Mouse (Mus musculus): Measurements from ENCODE around the gene Acoxl.
A peak's percentile ranks its signal among the peaks of the same experiment; 100 is the strongest.

The Acoxl gene

DNA sequence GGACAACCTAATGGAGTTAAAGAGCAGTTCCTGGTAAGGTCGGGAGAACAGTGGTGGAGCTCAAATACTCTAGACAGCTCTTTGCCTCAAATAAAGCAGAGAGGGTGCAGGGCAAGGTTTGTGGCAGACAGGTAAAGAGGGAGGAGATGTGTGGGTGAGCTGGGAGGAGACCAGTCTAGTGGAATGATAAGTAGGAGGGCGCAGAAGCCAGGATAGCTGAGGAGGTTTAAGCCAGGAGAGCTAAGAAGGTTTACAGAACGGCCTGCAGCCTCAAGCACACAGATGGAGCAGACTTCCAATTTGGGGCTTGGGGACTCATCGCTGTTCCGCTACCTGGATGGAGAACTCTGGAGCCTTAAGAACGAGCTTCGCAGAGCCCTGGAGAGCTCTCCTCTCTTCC is at the start of gene Acoxl:
Acoxl (plus strand) TSS at position 301 of the 400 bp plus-strand sequence.
- no peak for DNase-seq (ENCODE audit: low spot score in 2 of 2)

DNA sequence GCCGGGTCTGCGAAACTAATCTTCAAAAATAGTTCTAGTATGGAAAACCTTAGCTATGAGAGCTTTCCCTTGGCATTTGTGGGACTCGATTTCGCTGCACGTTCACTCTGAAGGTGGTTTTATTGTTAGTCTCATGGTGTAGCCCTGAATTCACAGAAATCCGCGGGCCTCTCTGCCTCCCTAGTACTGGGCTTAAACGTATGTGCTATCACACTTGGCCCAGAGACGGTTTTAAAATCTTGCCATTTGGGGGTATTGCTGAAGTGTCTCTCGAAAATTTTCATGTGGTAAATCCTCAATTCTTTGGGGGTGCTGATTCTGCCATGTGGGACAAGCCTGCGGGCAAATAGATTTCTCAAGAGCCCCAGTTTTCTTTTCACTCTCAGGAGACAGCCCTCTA is 49.5 kb upstream of the Acoxl start:
- no peak for DNase-seq (ENCODE audit: low spot score in 2 of 2)

DNA sequence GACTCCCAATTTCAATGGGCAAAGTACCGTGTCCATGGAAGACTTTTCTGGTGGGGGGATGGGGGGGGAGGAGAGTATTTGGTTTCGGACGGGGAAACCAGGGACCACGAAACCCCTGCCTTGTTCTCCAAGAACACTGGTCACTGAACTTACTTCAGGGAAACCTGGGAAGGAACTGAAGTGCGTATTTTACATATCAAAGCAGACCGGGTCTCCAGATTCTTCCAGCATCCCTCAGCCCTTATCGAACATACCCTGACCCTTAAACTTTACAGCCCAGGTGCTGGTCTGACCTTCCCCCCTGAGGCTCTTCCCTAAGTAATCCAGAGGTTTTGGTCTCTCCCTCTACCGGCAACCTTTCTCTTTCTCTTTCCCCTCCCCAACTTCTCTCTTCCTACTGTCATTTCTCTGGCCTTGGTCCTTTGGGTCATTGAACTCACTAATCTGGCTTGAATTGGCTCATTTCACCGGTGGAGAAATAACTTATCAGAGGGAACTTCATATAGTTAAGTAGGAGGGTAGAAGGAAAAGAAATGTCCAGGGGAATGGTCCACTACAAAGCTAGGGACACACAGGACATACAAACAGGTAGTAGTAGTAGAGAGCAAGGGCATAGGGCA is 48.9 kb upstream of the Acoxl start:
- no peak for DNase-seq (ENCODE audit: low spot score in 2 of 2)

DNA sequence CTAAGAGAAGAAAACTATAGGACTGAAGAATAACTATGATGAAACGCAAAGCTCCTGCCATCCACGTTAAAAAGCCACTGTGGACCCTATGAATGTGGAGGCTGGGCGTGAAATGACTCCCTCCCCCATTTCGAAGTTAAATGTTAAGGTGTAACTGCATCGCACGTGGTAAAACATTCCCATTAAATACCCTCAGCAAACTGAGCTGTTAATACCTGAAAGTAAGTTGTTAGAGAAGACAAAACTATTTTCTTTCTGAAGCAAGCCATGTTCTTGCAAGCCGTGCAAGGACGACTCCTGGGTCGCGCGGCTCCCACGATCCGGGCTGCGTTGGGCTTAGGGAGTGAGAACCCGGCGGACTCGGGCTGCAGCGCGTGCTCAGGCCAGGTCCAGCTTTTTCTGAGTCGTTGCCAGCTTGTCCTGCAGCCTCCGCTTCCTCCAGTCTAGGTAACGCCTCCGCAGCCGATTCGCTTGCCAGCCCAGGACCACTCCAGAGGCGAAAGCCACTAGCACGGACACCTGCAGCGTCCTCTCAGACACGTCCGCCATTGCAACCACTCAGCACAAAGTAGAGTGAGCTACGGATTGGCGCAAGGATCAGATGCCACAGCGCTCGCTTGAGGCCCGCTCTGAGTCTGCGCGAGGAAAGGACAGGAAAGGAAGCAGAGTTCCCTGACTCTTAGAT is 46.6 kb upstream of the Acoxl start, which contains the start of gene Mtln:
Mtln (minus strand) TSS at position 570 of the 685 bp plus-strand sequence.
- peak; percentile 78 to 84 for DNase-seq (ENCODE audit: low spot score in 2 of 2)

DNA sequence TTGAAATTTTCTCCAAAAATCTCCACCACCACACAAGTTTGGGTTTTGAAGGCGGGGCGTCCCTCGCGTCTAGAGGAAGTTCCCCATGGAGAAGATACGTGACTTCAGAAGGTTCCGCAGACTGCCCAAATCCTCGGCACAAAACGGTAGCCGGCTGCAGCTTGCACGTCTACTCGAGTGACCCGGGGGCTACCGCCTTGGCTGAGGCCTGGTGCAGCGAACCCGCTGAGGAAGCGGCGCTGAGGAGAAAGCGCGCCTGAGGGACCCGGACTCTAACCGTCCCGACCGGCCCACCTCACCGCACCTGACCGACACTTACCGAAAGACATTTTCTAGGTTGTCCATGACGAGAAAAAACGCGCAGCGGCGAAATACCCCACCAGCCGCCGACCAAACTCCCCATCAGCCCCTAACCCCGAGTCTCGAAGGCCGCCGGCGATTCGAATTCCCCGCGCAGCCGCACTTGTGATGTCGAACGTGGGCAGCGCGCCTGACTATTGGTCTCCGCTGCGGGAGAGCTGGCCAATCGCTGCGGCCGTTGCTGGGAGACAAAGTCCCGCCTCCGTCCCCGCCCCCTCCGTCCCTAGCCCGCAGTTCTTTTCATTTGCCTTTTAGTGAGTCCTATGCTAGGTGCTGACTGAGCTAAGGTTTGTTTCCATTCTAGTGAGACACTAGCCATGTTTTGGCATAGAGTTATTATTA is 7.1 kb upstream of the Acoxl start, which contains the start of gene Bub1:
Bub1 (minus strand) TSS at position 465 of the 702 bp plus-strand sequence.
- DNase-seq (ENCODE audit: low spot score in 2 of 2), result peak; percentile 81 to 86

DNA sequence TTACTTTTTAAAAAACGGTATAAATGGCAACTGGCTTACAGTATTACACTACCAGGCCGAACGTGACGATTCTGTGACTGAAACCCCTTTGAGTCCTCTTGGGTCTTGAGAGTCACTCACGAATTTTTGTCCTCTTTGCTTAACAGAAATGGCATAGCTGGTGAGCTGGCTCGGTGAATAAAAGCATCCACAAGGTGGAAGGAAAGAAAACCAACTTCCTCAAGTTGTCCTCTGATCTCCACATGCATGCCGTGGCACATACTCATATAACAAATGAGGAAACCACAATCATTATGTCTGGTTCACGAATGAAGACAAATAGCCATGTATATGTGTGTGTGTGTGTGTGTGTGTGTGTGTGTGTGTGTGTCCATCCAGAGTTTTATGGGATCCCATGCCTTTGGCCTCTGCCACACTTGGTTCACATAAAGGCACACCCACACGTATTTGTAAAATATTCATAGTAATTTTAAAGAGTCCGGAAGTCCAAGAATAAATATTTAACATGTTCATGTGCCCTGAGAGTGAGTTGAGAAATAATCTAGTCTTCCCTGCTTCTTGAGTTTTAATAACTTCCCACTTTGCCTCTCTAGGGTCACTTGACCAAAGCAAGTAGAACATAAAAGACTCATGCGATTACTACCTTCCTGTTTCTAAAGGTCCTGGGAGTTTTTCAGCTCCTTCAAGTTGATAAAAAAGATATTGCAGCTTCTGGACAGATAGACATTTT is 6.4 kb upstream of the Acoxl start:
- no peak for DNase-seq (ENCODE audit: low spot score in 2 of 2)

DNA sequence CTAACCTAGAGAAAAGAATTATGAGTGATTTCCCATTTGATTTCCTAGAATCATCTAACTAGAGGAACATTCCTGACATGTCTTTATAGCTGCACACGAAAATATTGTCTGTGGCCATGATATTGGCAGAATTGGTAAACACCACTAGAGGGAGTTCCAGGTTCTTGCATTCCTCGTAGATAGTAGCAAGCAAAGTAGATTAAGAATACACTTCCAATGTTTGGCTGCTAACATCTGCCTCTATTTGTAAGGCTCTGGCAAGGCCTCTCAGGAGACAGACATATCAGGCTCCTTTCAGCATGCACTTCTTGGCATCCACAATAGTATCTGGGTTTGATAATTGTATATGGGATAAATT is 5.9 kb upstream of the Acoxl start:
- DNase-seq (ENCODE audit: low spot score in 2 of 2), result no peak

DNA sequence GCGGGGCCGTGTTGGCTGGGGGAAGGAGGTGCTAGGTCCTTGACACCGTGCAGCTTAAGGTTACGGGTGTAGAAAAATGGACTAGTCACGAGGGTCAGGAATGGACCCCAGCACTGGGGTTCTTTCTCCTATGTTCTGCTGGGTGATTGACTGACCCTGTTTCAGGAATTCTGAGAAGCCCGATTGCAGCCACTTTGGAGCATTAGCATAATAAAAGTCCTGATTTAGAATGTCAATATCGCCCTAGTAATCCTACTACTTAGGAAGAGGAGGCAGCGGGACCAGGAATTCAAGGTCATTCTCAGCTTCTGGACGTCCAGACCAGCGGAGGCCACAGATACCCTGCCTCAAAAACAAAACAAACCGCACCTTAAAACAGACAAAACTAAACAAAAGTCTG is 749 bp downstream of the Acoxl start:
- no peak for DNase-seq (ENCODE audit: low spot score in 2 of 2)

DNA sequence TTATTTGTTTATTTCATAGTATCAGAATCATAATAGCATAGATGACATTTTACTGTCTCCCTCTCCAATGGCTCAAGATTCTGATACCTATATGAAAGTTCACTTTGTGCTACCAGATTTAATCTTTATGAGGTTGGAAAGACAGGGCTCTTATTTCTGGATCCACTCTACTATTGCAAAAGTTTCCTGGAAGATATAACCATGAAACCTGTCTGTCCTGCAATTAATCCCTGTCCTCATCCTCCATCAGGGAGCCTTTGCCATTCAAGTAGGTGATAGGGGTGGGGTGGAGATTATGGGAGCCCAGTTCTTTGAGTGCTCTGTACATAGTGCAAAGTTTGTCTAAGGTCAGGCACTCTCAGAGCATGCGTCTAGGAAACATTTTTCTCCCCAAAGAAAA is 2.7 kb downstream of the Acoxl start:
- no peak for DNase-seq (ENCODE audit: low spot score in 2 of 2)

DNA sequence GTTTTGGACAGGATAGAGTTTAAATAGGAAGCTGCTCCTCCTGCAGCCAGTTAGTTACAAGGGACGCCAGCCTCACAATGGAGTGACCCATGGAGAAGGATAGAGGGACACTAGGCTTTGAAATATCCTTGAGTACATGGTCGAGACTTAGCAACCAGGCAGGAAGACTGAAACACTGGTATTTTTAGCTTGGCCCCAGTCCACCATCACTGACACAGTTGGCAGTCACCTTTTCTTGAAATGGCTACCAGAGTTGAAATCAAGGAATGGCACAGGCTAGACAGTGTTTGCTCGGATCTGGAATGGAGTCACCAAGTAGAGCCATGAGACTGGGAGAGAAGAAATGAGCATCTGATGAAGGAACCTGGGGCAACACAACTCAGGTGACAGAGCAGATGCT is 3.7 kb downstream of the Acoxl start:
- no peak for DNase-seq (ENCODE audit: low spot score in 2 of 2)

DNA sequence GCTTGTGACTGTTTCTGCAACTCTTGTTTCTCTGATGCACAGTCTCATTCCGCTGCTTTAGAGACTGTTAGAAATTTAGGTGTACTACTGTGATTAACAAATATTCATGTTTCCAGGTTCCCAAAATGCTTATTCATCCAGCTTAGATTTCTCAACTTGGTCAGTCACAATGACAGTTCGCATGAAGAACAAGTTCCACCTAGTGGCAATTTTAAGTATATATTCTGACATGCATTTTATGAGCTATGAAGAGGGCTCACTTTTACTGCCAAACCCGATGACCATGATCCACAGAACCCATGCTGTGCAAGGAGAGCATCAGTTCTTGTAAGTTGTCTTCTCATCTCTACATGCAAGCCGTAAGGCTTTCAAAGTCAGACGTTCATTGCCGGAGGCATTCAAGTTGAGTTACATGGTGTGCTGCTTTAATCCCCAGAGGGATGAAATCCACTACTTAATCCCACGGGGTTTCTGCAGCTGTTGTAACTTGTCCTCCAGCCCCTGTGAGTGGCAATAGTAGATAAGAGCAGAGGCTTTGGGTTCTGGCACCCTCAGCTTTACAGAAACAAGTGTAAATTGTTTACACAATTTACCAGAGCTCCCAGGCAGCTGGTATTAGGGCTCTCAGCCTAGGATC is 6.8 kb downstream of the Acoxl start:
- DNase-seq (ENCODE audit: low spot score in 2 of 2), result no peak

DNA sequence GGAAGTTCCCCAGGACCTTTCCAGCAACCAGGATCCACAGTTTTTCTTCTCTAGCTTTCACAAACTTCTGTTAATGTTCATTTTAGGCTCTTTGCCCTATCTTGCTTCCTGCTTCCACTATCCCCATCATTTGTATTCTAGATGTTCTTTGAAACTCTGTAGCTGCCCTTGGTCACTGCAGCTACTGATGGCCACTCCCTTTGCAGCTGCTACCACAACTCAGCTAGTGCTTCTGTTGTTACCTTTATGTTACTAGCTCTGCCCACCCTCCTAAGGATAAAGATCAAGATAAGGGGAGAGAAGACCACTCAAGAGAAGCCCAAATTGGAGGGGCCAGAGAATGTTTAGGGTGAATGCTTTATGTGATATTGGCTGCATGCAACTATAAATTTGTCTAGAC is 7.3 kb downstream of the Acoxl start:
- DNase-seq (ENCODE audit: low spot score in 2 of 2), result no peak

DNA sequence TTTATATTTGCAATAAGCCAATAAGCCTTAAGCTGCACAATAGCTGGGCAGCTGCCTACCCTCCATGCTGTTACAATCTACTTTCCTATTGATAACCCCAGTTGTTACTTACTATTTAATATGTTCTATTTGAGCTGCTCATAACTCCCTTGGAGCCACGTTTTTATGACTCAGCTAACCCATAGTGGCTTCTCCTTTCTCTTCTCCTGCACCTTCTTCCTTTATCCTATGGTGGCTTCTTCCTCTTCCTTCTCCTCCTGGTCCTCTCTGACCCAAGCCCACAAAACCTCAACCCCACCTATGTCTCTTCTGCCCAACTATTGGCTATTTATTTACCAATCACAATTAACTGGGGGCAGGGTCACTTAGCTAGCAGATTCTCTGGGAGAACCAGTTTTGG is 7.9 kb downstream of the Acoxl start:
- DNase-seq (ENCODE audit: low spot score in 2 of 2), result no peak

DNA sequence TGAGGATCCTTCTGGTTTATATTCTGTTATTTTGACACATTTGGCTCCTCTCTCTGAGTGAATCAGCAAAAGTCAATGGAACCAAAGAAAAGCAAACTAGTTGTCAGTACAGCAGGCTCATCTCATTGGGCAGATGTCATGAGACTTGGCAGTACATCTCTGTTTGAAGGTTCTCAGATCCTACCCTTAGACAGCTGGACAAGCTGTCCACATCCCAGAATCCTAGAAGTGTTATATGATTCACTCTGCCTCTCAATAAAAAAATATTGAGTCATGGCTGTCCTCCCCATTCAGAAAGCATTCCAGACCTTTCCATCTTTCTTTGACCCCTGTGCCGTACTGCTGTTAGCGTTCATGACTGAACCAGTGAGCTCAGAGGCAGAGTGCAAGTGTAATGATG is 11.7 kb downstream of the Acoxl start:
- no peak for DNase-seq (ENCODE audit: low spot score in 2 of 2)

DNA sequence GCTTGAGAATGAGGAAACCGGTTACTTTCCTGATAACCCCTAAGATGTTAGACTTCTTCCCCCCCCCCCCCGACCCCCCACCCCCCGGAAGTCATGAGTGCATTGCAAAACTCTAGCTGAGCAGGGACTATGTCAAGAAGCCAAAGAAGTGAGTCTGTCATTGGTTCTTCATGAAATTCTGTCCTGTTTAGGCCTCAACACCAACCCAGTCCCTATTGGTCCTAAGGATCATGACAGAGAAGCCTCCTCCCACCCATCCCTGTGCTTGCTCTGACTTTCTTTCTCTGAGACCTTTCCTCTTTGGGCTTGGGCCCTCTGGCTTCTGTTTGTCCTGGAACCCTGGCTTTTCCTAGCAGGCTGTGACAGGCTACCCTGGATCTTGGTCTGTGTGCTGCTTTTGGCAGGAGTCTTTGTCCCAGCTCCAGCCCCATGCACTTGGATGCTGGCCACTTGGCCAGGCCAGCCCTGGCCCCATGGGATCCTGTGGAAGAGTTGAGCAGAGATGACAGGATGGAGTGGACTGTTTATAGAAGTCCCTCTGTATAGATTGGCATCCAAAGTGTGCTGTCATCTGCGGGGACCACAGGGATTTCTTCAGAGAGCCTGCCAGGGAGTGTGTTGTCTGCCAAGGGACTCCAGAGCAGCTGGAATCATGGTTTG is 15.8 kb downstream of the Acoxl start:
- DNase-seq (ENCODE audit: low spot score in 2 of 2), result peak in 1 of 2 experiments; percentile 7

DNA sequence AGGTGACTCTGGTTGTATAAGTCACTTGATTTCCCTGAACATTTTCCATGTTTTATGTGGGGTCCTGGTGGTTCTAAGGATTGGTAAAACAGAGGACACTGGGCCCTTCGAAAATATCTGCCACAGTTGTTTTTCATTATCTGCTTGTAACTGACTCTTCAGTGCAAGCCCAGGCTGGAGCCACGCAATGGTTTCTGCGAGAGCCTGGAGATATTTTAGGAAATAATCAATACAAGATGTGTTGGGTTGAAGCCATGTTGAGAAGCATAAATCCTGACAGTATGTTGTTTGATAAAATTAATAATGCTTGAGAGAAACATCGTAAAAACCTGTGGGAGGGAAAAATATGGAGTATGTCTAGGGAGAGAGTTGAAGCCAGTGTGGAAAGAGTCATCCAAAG is 25.7 kb downstream of the Acoxl start:
- no peak for DNase-seq (ENCODE audit: low spot score in 2 of 2)

DNA sequence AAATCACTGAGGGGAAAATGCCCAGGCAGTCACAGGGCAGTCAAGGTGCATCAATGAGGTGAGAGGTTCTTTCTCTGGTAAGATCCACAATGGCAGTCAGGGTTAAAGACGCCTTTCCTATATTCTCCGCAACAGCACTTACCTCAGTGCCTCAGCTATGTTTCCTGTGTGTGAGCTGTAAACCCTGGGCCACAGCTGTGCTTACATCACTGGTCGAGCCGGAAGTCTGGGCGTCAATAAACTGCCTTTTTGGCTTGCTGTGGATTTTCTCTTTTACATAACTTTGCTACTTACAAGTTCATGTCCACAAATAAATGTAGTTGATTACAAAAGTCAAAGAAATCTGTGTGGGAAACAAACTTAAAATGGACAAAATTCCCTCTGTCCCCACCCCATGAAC is 42.4 kb downstream of the Acoxl start:
- DNase-seq (ENCODE audit: low spot score in 2 of 2), result no peak

DNA sequence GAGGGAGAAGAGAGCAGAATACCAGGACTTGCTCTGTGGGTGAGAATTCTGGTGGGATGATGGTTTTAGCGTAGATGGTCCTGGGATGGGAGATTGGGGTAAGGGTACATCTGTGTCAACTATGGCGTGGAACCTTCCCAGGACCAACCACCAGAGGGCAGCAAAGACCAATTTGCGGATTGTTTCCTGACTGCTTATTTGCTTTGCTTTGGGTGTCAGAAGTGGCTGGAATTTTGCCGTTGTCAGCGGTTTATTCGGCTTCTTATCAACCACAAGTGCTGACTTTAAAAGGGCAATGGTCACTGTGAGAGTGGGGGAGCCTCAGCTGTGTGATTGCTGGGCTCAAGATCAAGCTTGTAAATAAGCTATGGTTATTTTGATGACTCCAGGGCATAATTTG is 50.8 kb downstream of the Acoxl start:
- DNase-seq (ENCODE audit: low spot score in 2 of 2), result peak; percentile 82 to 85

DNA sequence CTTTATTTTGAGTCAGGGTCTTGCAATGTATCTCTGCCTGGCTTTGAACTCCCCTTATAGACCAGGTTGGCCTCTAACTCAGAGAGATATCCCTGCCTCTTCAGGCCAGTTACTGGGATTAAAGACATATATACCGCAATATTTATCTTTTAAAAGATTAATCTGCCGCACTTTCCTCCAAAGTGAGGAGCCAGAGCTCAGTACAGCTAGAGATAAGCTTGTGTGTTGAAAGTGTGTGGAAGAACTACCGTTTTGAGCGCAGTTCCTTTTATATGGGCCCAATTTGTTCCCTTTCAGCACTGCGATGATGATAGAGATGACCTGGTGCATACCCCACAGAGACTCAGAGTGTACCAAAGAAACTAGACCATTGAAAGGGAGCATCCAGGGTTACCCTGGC is 51.3 kb downstream of the Acoxl start:
- DNase-seq (ENCODE audit: low spot score in 2 of 2), result no peak

DNA sequence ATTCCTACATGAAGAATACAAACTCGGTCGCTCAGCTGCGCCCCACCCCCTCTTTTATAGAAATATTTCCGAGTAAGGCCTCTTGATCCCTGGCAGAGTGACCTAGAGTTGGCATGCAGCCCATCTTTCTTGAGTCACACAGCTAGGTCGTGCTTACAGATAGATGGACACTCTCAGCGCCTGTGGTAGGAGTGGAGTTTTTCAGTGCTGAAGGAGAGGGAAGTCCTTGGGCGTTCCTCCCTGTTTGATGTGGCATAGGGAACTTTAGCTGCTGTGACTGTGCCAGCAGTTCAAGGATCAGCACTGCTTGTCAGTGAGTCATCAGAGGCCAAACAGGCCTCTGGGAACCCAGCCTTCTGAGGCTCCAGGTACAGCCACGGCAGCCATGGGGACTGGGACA is 51.9 kb downstream of the Acoxl start:
- DNase-seq (ENCODE audit: low spot score in 2 of 2), result no peak

DNA sequence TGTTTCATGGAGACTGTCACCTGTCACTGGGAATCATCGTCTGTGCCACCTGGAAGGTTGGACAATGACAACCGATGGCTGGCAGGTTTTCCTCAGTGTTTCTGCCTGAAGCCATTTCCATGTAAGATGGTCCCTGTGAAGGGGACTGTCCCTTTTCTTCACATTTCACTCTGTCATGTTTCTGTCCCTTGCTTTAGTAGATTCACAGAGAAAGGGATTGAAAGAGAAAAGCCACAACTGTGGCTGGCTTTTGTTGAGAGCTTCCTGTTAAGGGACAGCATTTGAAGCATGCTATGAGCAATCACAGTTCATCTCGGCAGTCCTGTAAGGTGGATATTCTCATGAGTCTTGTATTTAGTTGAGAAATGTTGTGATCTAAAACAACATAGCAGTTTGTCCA is 52.4 kb downstream of the Acoxl start:
- DNase-seq (ENCODE audit: low spot score in 2 of 2), result no peak
